Mouse (Mus musculus) left cerebral cortex, postnatal 25 days (tissue): Measurements from ENCODE around the gene Agap3. TPM values are rescaled to one million over a fixed set of nuclear protein-coding genes. Genes with fewer than 3 reads are reported as not detected.

Experiments
- DNase-seq, 2 experiments: peaks; one replicate each; pipeline ENCODE4 v3.0.0; 2022; ENCODE audit warnings: low spot score in 2 of 2, mixed read lengths in 1 of 2
- intact Hi-C: fragments of 180-260 bp; cut with DNase I; formaldehyde crosslinking; loops from one replicate; pipeline ENCODE4 v1.15.1; 2025
- total RNA-seq, 2 experiments: library from RNA; stranded (reverse); gene quantifications; 2 replicates each; pipeline ENCODE4 v1.2.3; 2021

The Agap3 gene
- 100 to 1,000 TPM; 505 to 511 TPM for total RNA-seq

DNA sequence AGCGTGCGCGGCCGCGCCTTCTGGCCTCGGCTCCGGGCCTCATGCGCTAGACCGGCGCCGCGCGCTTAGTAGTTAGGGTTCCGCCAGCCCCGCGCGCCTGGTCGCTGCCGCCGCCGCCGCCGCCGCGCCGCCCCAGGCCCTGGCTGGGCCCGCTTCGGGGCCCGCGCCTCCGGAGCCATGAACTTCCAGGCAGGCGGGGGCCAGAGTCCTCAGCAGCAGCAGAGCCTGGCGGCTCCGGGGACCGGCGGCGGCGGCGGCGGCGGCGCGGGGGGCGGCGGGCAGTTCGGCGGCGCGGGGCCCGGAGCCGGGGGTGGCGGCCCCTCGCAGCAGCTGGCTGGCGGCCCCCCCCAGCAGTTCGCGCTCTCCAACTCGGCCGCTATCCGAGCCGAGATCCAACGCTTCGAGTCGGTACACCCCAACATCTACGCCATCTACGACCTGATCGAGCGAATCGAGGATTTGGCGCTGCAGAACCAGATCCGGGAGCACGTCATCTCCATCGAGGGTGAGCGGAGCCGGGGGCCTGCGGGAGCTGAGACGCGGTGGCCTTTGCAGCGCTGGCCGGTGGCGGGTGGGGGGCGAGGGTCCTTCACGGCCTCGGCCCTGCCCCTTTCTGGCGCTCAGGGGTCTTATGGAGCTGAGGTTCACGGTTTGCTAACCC lies at the start of gene Agap3:
Agap3 (plus strand) TSS at position 148 of the 661 bp plus-strand sequence.
- intact Hi-C loops: no loop called here
- DNase-seq: peak in 1 of 2 experiments; percentile 35

DNA sequence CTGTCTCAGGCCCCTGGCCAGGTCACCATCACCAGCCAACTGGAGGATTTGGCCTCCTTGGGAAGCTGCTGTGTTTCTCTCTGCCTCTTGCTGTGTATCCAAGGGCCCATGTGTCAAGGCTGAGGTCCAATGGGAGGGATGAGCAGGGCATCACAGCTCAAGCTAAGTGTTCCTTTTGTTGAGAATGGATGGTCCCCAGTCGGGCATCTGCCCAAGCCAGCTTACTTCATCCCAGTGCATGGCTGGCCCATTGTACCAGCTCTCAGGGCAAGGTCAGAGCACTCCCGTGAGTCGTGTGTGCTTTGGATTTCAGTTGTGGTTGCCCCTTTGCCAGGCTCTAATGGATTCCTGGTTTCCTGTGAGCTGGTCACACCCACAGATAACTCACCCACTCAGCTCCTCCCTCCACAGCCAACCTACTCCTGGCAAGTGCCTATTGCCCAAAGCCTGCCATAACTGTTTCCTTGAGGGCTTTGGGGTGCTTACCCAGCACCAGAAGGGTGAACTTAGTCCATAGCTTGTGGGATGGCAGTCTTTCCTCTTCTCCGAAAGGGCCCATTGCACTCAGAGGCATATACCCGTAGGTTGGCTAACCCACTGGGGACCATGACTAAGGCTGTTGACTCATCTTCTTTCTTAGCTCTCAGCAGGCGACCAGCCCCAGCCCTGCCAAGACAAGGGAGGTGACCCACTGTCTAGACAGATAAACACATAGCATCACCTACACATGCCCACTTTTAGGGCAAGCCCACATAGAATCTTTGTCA lies 47.2 kb upstream of the Agap3 start:
- DNase-seq: peak in 1 of 2 experiments; percentile 53
- intact Hi-C loops: no loop called here

DNA sequence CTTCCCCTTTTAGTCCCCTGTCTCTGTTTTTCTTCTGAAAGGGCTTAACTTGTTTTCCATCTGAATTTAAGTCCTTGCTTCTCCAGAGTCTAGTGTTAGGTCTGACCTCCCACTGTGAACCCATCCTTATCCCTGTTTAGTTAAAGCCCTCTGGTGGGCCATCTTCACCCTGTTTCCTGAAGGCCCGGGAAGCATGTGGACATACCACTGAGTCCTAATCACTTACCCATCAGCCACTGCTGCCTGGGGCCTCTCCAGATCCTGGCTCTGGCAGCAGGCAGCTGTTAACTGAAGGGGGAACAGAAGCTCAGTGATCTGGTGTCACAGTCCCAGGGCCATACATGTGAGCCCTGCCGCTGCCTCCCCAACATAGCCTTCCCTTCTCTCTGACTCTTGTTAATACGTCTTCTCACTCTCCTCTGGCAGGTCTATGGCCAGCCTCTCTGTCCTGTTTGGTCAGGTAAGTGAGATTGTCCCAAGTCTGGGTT lies 46.5 kb upstream of the Agap3 start:
- no peak for DNase-seq
- intact Hi-C loops: no loop called here

DNA sequence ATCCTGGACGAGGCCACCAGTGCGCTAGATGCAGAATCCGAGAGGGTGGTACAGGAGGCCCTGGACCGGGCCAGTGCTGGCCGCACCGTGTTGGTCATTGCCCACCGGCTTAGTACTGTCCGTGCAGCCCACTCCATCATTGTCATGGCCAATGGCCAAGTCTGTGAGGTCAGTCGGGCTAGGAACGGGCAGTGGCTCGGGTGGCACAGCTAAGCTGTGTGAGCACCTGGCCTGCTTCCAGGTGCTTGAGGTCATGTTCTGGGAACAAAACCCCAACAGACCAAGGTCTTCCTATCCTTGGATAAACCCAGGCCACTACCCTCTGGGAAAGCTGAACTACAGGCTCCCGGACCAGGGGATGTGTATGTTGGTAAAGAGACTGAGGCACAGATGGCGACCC lies 43.3 kb upstream of the Agap3 start:
- intact Hi-C loops: no loop called here
- no peak for DNase-seq

DNA sequence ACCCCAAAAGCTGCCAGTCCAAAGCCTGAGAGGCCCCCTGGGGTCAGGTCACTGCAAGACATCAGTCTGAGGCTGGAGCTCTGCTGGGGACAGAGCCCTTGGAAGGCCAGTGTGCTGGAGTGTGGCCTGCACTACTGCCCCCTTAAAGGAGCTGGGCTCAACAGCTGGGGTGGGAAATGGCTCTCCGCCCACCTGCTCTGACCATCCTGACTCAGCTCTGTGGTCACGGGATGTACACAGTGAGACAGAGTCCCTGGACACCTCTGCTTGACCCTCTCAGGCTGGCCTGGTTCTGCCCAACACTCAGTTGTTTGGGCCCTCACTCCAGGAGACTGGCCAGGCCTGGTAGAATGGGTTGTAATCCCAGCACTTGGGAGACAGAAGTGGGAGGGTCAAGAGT lies 42.5 kb upstream of the Agap3 start:
- intact Hi-C loops: no loop called here
- DNase-seq: no peak

DNA sequence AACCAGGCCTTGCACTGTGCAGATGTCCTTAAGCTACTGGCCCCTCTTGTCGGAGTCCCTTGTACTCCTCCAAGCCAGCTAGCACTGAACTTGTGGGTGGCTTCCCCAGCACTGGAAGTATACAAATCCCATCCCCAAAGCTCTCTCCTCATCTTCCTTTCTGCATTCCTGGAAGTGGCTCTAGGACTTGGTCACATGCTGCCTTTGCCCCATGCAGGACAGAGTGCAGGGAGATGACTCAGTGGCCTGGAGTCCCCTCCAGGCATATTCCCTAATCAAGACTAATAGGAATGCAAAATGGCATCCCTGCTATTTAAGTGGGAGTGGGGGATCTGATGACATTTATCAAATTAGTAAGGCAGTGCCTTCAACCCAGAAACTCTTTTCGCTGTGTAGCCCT lies 39.9 kb upstream of the Agap3 start:
- intact Hi-C loops: no loop called here
- no peak for DNase-seq

DNA sequence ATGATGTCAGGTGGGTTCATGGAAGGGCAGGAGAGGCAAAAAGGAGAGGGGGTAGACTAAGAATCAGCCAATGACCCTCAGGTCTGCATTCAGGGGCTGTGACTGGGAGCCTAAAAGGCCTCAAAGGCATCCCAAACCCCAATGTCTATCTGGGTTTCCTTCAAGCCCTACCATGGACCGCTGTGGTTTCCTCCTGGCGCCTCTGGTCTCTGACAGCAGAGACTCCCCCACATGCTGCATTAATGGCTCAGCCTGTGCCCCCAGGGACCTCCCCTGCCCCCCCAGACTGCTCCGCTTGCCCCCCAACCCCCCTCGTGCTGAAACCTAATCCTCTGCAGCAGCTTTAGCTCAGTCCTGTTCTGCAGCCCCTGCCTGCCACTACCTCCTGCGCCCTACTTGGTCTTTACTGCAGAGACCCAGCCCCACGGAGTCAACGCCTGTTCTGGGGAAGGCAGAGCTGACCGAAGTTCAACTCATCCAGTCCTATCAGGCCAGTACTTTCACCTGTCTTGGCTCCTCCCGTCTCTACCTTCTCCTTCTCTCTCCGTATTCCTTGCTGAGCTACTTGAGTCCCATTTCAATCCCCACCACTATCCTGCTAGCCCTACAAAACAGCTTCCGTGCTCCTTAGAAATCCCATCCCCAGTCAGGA lies 38.8 kb upstream of the Agap3 start, which contains the start of gene Asic3:
Asic3 (plus strand) TSS at position 351 of the 652 bp plus-strand sequence.
- DNase-seq: no peak
- intact Hi-C loops: no loop called here

DNA sequence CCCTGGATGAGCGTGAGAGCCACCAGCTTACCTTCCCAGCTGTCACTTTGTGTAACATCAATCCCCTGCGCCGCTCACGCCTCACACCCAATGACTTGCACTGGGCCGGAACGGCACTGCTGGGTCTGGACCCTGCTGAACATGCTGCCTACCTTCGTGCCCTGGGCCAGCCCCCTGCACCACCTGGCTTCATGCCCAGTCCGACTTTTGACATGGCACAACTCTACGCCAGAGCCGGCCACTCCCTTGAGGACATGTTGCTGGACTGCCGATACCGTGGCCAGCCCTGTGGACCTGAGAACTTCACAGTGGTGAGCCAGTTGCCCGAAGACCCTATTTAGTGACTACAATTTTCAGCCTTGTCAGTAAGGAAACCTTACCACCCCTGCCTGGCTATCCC lies 38.0 kb upstream of the Agap3 start:
- intact Hi-C loops: no loop called here
- DNase-seq: no peak

DNA sequence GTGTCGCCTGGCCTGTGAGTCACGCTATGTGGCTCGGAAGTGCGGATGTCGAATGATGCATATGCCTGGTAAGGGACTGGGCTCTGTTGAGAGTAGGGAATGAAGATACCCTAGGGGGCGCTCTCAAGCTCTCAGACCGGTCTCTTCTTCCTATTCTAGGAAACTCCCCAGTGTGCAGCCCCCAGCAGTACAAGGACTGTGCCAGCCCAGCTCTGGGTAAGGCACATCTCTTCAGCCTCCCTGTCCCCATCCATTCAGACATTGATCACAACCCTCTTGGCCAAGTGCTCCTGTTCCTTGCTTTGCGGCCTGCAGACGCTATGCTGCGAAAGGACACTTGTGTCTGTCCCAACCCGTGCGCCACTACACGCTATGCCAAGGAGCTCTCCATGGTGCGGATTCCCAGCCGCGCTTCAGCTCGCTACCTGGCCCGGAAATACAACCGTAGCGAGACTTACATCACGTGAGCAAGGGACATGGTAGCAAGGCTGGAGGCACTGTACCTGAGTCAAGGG lies 35.7 kb upstream of the Agap3 start:
- peak; percentile 72 to 83 for DNase-seq
- intact Hi-C loops: no loop called here

DNA sequence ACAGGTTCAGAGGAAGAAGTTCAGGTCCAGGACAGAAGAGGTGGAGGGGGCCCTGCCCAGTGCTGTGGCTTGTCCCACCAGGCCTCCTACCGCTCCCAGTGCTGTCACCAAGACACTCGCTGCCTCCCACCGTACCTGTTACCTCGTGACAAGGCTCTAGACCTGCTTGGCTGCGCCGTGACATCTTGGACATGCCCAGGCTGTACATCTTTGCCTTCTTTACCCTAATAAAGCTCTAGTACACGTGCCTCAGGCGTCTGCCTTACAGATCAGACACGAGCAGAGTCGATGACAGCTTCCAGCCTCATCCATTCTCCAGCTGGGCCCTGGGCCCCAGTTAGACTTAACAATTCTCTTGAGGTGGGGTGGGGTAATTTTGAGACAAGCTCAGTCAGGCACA lies 34.4 kb upstream of the Agap3 start:
- intact Hi-C loops: no loop called here
- DNase-seq: no peak

DNA sequence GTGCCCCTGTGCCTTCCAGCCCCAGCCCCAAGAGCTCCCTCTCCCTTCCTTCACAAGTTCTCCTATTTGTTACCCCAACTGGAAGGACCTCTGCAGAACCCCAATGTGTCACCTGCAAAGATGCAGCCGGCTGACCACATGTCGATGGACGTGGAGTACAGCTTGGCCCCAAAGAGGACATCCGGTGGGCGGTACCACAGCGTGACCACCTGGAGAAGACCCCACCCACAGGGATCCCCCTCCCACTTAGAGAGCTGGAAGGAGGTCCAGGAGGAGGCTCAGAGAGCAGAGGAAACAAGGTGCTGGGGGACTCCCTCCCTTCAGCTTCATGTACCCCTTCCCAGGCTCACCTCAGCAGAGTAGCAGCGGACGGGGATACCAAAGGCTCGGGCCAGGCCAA lies 31.6 kb upstream of the Agap3 start:
- intact Hi-C loops: no loop called here
- no peak for DNase-seq

DNA sequence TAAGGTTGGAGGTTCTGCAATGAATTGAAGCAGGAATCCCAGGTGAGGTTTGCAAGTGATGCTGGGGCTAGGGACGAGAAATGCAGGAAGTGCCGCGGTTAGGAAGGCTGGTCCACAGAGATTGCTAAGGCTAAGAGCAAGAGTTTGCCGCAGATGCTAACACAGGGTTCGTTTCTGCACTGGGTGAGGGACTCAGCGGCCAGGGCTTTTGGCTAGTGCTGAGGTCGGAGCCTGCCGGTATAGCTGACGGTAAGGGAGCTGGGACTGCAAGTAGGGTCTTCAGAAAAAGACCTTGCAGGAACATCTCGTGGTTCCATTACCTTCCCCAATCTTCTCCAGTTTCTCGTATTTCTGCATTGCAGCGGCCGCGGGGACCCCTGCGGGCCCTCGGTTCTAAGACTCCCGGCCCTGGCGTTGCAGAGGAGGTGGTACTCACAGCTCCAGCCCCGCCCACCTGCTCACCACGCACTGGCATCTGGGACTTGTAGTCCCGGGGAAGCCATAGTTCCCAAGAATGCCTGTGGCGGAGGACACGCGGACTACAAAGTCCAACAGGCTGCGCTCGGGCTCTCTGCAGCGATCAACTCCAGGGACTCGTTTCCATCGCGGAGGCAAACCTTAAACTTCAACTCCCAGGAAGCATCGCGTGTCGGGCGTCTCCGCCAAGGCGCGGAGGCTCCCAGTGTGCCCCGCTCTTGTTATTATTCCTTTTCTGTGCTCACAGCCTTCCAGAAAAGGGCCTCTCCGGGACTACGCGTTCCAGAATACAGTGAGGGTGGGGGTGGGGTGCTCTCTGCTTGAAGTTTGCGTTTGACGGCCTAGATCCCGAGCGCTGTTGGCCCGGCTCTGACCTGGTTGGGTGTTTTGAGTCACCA lies 28.6 kb upstream of the Agap3 start, which contains the start of the genes Cdk5 and Slc4a2:
Cdk5 (minus strand) TSS at position 402 of the 875 bp plus-strand sequence.
Slc4a2 (plus strand) TSS at position 709 of the 875 bp plus-strand sequence.
- peak; percentile 99 to 100 for DNase-seq
- intact Hi-C loops: loop anchor here (1.0 kb wide), 1 partner anchor 22 kb away; the partner anchor contains the start of gene Fastk

DNA sequence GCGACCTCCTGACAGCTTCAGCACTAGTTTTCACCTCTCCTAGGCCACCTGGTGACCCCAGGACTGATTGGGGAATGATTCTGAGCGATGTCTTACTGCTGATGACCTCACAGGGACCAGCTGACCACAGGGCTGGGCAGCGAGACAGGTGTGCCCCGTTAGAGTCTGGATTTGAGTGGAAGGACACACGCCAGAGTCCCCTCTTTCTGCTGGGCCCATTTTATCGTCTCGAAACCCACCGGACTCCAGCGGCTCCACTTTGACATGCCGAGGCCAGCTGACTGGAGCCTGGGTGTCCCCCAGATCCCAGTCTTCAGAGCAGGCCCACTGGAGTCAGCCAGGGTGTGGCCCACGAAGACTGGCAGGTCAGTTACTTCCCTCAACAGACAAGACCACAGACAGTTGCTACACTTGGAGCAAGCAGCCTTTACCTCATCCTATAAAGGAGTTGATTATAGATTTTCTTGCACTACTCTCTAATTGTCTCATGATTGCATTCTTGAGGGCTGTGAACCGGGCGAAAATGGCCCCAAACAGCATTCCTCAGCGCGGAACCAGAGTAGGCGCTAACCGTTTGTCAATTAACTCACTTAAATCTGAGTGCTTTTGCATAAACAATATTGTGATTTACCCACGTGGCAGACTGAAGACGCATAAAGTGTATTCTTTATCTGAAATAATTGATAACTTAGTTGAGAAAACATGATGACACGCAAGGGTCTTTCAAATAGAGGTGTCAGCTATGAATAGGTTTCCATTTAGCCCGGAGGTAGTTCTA lies 27.8 kb upstream of the Agap3 start:
- intact Hi-C loops: no loop called here
- DNase-seq: peak in 1 of 2 experiments; percentile 37

DNA sequence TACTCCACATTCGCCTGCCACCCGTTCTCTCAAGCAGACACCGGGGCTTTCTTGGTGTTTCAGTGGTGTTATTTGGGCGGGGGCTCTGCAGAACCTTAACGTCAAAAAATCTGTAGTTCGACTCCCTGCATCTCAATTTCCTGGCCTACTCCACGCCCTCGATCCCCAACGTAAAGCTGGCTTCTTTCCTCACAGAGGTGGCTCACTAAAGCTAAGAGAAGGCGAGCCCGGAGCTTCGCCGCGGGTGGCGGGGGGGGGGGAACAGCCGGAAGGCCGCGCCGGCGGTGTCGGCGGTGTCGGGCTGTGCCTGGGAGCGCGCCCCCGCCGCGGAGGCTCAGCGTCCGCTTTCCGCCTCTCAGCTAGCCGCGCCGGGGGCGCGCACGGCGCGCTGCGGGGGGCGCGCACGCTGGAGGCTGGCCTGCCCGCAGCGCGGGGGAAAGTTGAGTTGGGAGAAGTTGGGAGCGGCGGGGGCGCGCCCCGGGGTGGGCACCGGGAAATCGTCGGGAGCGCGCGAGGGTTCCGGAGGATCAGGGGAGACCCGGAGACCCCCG lies 27.0 kb upstream of the Agap3 start:
- intact Hi-C loops: no loop called here
- DNase-seq: peak; percentile 72 to 78

DNA sequence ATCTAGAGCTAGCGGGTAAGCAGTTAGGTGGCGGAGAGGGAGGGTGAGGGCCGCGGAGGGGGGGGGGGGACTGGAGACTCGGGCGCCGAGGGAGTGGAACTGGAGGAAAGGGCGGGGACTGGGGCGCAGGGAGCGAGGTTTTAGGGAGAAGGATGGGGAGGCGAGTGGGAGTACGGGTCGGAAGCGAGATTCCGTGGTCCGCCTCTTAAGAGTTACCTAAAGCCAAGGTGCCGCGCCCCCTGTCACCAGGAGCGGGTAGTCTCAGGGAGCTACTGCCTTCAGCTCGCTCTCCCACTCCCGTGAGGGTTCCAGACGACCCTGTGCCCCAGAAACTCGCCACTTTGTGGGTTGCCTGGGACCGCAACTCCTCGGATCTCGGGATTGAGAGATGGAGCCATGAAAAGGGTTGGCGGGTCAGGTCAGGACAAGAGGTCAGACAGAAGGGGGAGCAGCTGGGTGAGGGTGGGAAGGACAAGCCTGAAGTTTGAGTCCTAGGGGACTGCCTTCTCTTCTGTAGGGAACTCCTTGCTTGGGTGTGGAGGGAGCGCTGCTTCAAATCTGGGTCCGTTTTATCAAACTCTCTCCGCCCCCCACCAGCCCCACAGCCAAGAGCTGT lies 26.4 kb upstream of the Agap3 start:
- intact Hi-C loops: no loop called here
- DNase-seq: no peak

DNA sequence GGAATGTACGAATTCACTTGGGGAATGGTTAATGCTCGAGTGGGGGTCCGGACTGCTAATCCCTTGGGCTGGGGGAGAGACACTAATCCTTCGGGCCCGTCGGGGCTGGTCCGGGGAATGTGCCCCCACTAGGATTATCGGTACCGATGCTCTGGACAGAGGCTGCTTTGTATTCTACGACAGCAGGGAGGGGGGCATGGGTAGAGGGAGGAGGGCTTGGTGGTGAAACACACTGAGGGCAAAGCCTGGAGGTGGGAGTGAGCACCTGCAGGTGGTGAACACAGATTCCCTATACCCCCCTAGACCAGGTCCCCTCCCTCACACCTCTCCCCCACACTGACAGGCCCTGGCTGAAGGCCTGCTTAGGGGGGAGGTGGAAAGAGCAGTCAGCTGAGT lies 25.9 kb upstream of the Agap3 start:
- DNase-seq: no peak
- intact Hi-C loops: no loop called here

DNA sequence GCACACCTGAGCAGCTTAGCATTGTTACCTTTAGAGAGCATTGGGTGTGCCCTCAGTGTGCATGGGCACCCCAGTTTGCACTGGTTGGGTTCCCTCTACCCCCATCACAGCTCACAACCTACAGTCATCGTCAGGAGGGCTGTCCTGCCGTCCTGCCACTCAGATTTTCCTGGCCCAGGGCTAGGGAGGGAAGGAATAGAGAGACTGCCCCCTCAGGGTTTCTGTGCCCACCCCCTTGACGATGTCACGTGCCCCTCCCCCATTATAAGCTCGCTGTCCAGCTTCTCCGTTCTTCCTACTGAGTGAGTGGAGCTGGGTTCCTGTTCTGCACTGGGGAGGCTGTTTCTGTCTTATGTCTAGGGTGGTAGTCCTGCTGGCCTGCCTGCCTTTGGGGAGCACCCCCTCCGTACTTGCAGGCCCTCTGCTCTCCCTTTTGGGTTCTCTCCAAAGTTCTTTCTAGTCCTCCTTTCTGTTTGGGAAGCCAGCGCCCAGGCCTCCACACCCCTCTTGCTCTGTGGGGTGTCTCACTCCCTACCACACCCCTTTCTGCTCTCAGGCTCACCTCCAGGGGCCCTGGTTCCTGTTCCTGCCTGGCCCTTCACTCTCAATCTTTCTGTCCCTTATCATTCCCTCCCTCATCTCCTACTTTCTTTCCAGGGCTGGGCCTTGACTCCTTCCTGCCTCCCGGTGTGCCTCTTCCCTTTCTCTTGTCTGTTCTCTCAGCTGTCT lies 25.3 kb upstream of the Agap3 start:
- DNase-seq: no peak
- intact Hi-C loops: no loop called here
